Mouse (Mus musculus) ZHBTc4 (cell line): ENCODE measurements around the gene Tsr3.

Source experiments
- DNase-seq: peaks from one replicate; pipeline ENCODE4 v3.0.0-alpha.2; 2011; ENCODE audit warnings: low read depth, low spot score

Tsr3 gene

GRCm38 (mm10) chr17:25290411-25290810 is 50.4 kb downstream of the Tsr3 start:
- no peak for DNase-seq
